Mouse (Mus musculus) kidney, embryonic 14.5 days (tissue): ENCODE results near the gene Klk10. TPM values are rescaled to one million over a fixed set of nuclear protein-coding genes. Genes with fewer than 3 reads are reported as not detected.

Experiments
- ATAC-seq: fragments of 200-750 bp; cut with Nextera tagmentation; 2 replicates; pipeline ENCODE4 v1.8.0; 2017; ENCODE audit warnings: moderate number of reproducible peaks, mild to moderate bottlenecking, moderate TSS enrichment, moderate library complexity; ENCODE audit not compliant: low FRiP score, low TSS enrichment
- H3K27ac ChIP-seq: fragments of 300-500 bp; sonication (generic); 2 replicates; pipeline ENCODE4 v1.5.1; 2014; ENCODE audit warnings: low read depth, mild to moderate bottlenecking, low read length, moderate library complexity, mixed read lengths
- H3K27me3 ChIP-seq: fragments of 300-500 bp; sonication (generic); 2 replicates; pipeline ENCODE4 v1.6.1; 2014; ENCODE audit warnings: mild to moderate bottlenecking, low read length; ENCODE audit not compliant: control insufficient read depth, insufficient read depth
- H3K36me3 ChIP-seq: fragments of 300-500 bp; sonication (generic); 2 replicates; pipeline ENCODE4 v1.6.1; 2014; ENCODE audit warnings: low read length, mixed read lengths; ENCODE audit not compliant: control insufficient read depth, insufficient read depth
- H3K4me1 ChIP-seq: fragments of 300-500 bp; sonication (generic); 2 replicates; pipeline ENCODE4 v1.6.1; 2014; ENCODE audit warnings: low read length, mixed read lengths; ENCODE audit not compliant: control insufficient read depth, insufficient read depth
- H3K4me2 ChIP-seq: fragments of 300-500 bp; sonication (generic); replicated peaks from 2 replicates; pipeline ENCODE4 v1.6.1; 2014; ENCODE audit warnings: low read depth, mild to moderate bottlenecking, low read length
- H3K4me3 ChIP-seq: fragments of 300-500 bp; sonication (generic); 2 replicates; pipeline ENCODE4 v1.5.1; 2014; ENCODE audit warnings: mild to moderate bottlenecking, low read length
- H3K9ac ChIP-seq: fragments of 300-500 bp; sonication (generic); 2 replicates; pipeline ENCODE4 v1.6.1; 2014; ENCODE audit warnings: low read depth, mild to moderate bottlenecking, low read length, moderate library complexity
- H3K9me3 ChIP-seq: fragments of 300-500 bp; sonication (generic); 2 replicates; pipeline ENCODE4 v1.6.1; 2016; ENCODE audit warnings: low read length; ENCODE audit not compliant: control insufficient read depth
- WGBS: fragments of 180-500 bp; shearing (Covaris S2); extraction: QIAGEN DNeasy Blood & Tissue Kit; methylation state at CpG from one replicate; pipeline ENCODE4 v1.1.7; 2014; 5-methylcytosine and 5-hydroxymethylcytosine counted together
- polyA plus RNA-seq: library from polyadenylated mRNA; unstranded; fragments of >200 nt; fragmentation: Nextera tagmentation; extraction: Ambion mirVana; gene quantifications from 2 replicates; pipeline ENCODE4 v1.2.1, GENCODE M21; 2014

Klk10 gene
- polyA plus RNA-seq, 1 experiment from 2014 or later = 1.3 TPM

GRCm38 (mm10) chr7:43774364-43774763 is 6.5 kb upstream of the Klk10 start, which contains the start of gene Klk11:
Gene Klk11 (plus strand): TSS chr7:43774604.
- Histone ChIP-seq H3K27me3 (no peaks in the 10 kb centered on the region), H3K4me3 (no peak within 1 kb of the TSS), H3K4me2 (no peak within 1 kb of the TSS), H3K9ac (no peak within 1 kb of the TSS), H3K9me3 (no peaks in the 10 kb centered on the region), H3K4me1 (no peaks in the 10 kb centered on the region), H3K36me3 (no peaks in the 10 kb centered on the region), H3K27ac (no peak within 1 kb of the TSS)
- 92% methylated on average over 5 of the region's 5 CpGs for WGBS
- no peak for ATAC-seq

DNA sequence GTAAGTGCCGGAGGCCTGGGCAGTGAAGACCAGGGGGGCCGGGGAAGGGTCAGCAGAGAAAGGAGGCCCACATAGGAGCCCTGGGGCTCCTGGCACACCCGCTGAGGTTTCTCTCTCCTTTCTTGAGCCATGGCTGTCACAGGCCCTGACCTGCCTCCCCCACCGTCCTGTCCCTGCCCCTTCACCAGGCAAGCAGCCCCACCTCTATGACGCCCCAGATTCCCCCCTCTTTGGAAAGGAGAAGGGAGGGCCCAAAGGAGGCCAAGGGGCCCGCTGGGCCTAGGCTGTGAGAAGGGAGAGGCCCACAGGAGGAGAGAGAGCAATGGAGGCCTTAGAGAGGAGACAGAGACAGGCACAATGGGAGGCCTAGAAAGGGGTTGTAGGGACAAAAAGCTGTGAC is 6.0 kb upstream of the Klk10 start:
- Histone ChIP-seq H3K9me3 (no peaks in the 10 kb centered on the region), H3K4me2 (no peak overlapping the region), H3K9ac (no peak overlapping the region), H3K36me3 (no peaks in the 10 kb centered on the region), H3K27me3 (no peaks in the 10 kb centered on the region), H3K4me1 (no peaks in the 10 kb centered on the region), H3K27ac (no peak overlapping the region), H3K4me3 (no peak overlapping the region)
- WGBS = 66% methylated on average over 6 of the region's 6 CpGs
- ATAC-seq = no peak

GRCm38 (mm10) chr7:43775311-43776057 is 5.4 kb upstream of the Klk10 start:
- H3K4me1 ChIP-seq = no peaks in the 10 kb centered on the region
- no peak for ATAC-seq
- WGBS = 44% methylated on average over 7 of the region's 7 CpGs
- H3K36me3 ChIP-seq = no peaks in the 10 kb centered on the region
- H3K27ac ChIP-seq = no peak overlapping the region
- no peak overlapping the region for H3K4me3 ChIP-seq
- no peaks in the 10 kb centered on the region for H3K27me3 ChIP-seq
- H3K9ac ChIP-seq = no peak overlapping the region
- no peaks in the 10 kb centered on the region for H3K9me3 ChIP-seq
- no peak overlapping the region for H3K4me2 ChIP-seq

DNA sequence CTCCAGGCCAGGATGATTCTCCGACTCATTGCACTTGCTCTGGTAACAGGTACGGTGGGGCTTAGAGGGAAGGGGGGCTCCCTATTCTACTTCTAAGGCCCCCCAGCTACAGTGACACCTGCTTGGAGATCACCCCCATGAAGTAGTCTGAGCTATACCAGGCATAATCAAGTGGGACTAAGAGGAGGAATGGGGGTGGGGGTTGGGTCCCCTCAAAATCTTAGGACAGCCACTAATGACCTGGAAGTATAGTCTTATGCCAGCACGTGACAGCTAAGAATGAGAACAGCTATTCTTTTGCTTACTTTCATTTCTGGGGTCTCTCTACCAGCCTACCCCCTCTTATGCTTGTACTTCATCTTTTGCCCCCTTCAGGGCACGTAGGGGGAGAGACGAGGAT is 4.3 kb upstream of the Klk10 start:
- no peaks in the 10 kb centered on the region for H3K27me3 ChIP-seq
- H3K4me2 ChIP-seq = no peak overlapping the region
- WGBS = 80% methylated on average over 5 of the region's 5 CpGs
- no peaks in the 10 kb centered on the region for H3K36me3 ChIP-seq
- no peak overlapping the region for H3K27ac ChIP-seq
- ATAC-seq = no peak
- H3K9me3 ChIP-seq = no peaks in the 10 kb centered on the region
- no peak overlapping the region for H3K4me3 ChIP-seq
- H3K9ac ChIP-seq = no peak overlapping the region
- no peaks in the 10 kb centered on the region for H3K4me1 ChIP-seq

DNA sequence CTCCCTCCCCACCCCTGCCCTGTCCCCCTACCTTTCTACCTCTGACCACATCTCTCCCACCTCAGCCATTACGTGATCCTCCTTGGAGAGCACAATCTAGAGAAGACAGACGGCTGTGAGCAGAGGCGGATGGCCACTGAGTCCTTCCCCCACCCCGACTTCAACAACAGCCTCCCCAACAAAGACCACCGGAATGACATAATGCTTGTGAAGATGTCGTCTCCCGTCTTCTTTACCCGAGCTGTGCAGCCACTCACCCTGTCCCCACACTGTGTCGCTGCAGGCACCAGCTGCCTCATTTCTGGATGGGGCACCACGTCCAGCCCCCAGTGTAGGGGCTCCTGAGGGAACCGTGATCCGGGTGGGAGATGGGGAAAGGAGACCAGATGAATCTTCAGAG is 3.4 kb upstream of the Klk10 start:
- WGBS = 92% methylated on average over 12 of the region's 12 CpGs
- ATAC-seq = no peak
- H3K4me3 ChIP-seq = no peak overlapping the region
- no peaks in the 10 kb centered on the region for H3K27me3 ChIP-seq
- no peaks in the 10 kb centered on the region for H3K4me1 ChIP-seq
- H3K4me2 ChIP-seq = no peak overlapping the region
- no peaks in the 10 kb centered on the region for H3K36me3 ChIP-seq
- no peak overlapping the region for H3K9ac ChIP-seq
- H3K27ac ChIP-seq = no peak overlapping the region
- H3K9me3 ChIP-seq = no peaks in the 10 kb centered on the region

GRCm38 (mm10) chr7:43778176-43778970 is 2.5 kb upstream of the Klk10 start:
- no peak for ATAC-seq
- Histone ChIP-seq H3K36me3 (no peaks in the 10 kb centered on the region), H3K4me2 (no peak overlapping the region), H3K27me3 (0 out of 2 replicates have a peak, but pooled peaks cover 5% of the 10 kb centered on the region), H3K27ac (no peak overlapping the region), H3K9ac (no peak overlapping the region), H3K4me3 (no peak overlapping the region), H3K4me1 (0 out of 2 replicates have a peak, but pooled peaks cover 4% of the 10 kb centered on the region), H3K9me3 (no peaks in the 10 kb centered on the region)
- 87% methylated on average over 10 of the region's 10 CpGs for WGBS

- WGBS = 73% methylated on average over 6 of the region's 6 CpGs
- H3K27me3 ChIP-seq = 0 out of 2 replicates have a peak, but pooled peaks cover 6% of the 10 kb centered on the region
- H3K27ac ChIP-seq = no peak overlapping the region
- no peak overlapping the region for H3K4me2 ChIP-seq
- H3K9ac ChIP-seq = no peak overlapping the region
- no peaks in the 10 kb centered on the region for H3K36me3 ChIP-seq
- no peaks in the 10 kb centered on the region for H3K9me3 ChIP-seq
- H3K4me3 ChIP-seq = no peak overlapping the region
- 0 out of 2 replicates have a peak, but pooled peaks cover 4% of the 10 kb centered on the region for H3K4me1 ChIP-seq
- ATAC-seq = no peak
These were observed 594 bp upstream of the Klk10 start for GRCm38 (mm10) chr7:43780241-43780640.

- Histone ChIP-seq H3K9me3 (no peaks in the 10 kb centered on the region), H3K9ac (no peak overlapping the region), H3K4me3 (no peak overlapping the region), H3K4me1 (0 out of 2 replicates have a peak, but pooled peaks cover 4% of the 10 kb centered on the region), H3K27me3 (0 out of 2 replicates have a peak, but pooled peaks cover 6% of the 10 kb centered on the region), H3K4me2 (no peak overlapping the region), H3K36me3 (no peaks in the 10 kb centered on the region), H3K27ac (no peak overlapping the region)
- ATAC-seq = no peak
- WGBS = 92% methylated on average over 11 of the region's 11 CpGs
These were observed 706 bp downstream of the Klk10 start for GRCm38 (mm10) chr7:43781541-43781940.
